Mouse (Mus musculus) activated CD4-positive, CD25-positive, alpha-beta regulatory T cell, adult 4 months (primary cell): Measurements from ENCODE around the gene Polr2h. TPM values are rescaled to one million over a fixed set of nuclear protein-coding genes. Genes with fewer than 3 reads are reported as not detected.

Experiments
- ATAC-seq: one replicate; pipeline ENCODE4 v1.8.0; 2017
- polyA plus RNA-seq, 2 experiments: library from polyadenylated mRNA; unstranded; fragments of 100-300 nt; shearing (Covaris generic); gene quantifications; one replicate each; pipeline ENCODE4 v1.2.1; 2017

Polr2h gene
- polyA plus RNA-seq, 2 experiments from 2014 or later, result 72.6 to 80.2 TPM

DNA sequence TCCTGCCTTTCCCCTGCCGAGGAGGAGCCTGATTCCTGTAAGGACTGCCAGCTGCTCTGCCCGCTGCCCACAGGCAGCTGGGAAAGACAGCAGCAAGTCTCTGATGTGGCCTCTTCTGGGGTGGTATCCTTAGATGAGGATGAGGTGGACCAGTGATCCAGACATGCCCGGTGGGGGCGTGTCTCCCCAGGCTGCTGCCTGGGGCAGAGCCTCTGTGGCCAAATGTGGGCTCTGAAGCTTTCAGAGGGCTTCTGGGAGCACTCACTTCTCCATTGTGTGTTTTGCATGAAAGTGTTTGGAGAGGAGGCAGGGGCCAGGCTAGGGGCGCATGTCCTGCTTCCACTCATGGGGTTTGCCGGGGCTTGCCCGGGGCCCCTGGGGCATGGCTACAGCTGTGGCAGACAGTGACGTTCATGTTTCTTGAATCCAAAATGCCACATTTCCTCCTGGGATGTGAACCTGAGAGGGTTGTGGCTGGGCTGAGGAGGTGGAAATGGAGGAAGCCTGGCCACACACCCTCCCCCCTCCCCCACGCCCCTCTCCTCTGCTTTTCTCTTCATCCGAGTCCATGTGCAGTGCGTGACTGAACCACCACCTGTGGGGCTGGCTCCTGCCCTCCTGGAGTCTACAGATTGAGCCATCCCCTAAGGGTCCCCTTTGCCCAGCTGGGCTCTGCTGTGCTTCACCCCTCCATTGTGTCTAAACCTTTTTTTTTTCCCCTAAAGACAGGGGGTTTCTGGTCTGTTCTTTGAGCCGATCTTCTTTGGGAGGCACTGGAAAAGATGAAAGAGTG, 15.5 kb upstream of the Polr2h start:
- ATAC-seq, result no peak

DNA sequence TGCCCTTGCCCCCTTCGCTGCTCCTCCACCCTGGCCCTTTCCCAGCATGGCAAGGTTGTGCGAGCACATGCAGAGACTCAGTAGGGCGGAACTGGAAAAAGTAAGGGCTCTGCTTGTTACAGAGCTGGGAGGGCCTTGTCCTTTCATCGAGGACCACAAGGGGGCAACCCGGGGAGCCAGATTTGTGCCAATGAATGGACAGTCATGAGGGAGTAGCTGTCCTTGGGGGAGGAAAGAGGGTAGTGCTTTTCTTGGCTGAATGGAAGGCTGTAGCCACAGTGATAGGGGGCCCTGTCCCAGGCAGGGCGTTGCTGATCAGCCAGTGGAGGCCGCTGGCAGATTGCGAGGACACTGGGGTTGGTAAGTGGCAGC, 15.0 kb upstream of the Polr2h start:
- ATAC-seq, result no peak

DNA sequence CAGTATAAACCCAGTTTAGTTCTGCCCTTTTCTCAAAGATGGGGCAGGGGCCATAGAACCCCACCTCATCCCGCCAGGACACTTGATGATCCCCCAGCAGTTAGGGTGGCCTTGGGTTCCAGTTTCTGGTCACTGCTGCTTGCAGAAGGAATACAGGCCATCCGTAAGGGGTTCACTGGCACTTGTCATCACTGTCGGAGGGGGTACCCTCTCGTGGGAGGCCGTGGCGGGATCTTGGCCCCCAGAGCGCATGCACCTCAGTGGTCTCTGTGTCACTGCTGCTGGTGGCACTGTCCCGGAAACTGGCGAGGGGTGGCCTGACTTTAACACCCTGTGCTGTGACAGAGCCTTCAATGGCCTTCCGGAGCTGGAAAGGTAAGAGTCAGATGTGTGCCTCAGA, 14.4 kb upstream of the Polr2h start:
- ATAC-seq, result no peak

DNA sequence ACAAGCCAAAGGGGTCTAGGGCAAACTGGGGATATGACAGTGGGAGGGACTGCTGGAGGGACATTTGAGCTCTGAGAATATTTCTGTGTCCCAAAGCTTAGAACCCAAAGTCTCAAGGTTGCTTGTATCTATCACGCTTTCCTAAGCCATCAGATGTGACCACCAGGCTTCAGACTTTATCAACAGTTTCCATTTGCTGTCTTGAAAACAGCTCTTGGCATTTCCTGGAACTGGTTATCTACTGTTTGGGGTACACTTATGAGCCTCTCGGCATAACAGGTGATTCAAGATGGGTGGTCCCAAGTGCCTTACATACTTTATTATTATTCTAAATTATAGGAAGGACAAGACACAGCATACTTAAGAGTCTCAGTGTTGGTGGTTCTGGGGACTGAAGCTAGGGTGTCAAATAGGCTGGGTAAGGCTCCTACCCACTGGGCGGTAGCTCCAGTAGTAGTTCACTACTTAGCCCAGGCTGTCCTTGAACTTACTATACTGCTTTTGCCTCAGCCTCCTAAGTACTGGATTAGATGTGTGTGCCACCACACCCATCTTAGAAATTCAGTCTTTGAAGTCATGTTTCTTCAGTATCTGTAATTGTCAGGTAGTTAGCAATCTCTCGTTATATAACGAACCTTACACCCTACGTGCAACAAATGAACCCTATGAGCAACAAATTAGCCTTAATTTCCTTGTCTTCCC, 13.6 kb upstream of the Polr2h start:
- no peak for ATAC-seq

DNA sequence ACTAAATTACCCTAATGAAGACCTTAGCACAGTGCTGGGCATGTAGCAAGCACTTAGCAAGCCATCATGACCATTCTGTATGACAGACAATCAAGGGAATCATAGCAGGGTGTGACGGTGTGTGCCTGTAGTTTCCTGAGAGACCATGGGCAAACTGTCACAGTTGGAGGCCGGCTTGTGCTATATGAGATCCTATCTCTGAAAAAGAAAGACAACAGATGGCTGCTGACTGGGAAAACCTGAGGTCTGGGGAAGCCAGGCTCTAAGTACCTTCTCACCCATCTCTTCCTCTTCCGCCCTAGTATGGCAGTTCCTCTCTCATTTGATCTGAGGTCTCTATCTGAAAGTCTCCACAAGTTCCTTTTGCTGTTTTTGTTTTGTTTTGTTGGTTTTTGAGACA, 11.7 kb upstream of the Polr2h start:
- no peak for ATAC-seq

DNA sequence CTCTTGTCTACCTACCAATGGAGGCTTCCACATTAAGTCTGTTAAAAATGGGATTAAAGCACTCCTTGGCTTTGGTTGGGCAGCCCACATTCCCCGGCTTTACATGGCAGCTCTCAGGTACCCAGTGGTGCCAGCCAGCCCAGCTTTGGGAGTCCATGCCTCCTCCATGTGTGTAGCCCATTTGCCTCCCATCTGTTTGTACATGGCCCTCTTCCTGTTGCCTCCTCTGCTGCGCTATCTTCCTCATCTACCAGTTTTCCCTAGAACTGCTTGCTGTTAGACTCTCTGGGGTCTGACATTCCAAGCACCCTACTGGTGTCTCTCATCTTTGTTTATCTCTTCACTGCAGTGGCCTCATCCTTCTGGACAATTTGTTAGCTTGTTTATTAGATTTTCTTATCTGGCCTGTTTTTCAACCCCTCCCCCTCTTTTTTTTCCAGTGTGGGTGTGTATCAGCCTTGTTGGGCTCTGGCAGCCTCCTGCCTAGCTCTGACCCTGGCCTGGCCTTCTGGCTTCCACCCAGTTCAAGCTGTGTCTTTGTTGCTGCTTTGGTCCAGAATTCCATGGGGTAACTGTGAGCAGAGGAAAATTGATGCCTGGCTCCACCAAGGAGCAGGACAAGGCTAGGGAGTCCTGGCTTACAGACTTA, 10.9 kb upstream of the Polr2h start:
- no peak for ATAC-seq

DNA sequence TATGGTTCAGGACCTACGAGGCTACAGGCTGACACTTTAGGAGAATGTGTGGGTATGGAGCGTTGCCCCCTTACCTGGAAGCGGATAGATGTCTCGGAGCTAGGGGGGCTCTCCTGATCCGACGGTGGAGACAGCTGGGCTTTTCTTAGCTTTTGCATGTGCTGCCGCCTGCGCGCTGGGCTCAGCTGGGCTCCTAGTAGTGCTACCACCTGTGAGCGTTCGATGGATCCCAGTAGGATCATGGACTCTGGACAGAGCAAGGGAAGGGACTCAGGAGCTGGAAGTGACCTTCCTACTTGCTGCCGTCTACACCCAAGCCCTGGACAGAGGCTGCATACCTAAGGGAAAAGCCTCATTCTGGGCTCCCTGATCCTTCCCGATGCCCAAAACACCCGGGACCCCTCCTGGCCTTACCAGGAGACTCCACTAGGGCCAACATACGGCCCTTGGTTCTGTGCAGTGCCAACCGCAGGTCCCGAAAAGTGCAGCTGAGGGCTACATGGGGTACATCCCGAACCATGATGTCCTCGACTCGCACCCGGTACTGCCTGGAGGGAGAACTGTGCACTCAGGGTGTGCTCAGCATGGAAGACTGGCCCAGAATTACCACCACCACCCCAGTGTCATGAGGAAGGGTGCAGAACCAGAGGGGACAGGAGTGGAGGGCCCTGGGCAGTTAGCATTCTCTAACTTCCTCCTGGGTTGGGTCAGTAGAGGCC, 9.1 kb upstream of the Polr2h start:
- ATAC-seq, result no peak

DNA sequence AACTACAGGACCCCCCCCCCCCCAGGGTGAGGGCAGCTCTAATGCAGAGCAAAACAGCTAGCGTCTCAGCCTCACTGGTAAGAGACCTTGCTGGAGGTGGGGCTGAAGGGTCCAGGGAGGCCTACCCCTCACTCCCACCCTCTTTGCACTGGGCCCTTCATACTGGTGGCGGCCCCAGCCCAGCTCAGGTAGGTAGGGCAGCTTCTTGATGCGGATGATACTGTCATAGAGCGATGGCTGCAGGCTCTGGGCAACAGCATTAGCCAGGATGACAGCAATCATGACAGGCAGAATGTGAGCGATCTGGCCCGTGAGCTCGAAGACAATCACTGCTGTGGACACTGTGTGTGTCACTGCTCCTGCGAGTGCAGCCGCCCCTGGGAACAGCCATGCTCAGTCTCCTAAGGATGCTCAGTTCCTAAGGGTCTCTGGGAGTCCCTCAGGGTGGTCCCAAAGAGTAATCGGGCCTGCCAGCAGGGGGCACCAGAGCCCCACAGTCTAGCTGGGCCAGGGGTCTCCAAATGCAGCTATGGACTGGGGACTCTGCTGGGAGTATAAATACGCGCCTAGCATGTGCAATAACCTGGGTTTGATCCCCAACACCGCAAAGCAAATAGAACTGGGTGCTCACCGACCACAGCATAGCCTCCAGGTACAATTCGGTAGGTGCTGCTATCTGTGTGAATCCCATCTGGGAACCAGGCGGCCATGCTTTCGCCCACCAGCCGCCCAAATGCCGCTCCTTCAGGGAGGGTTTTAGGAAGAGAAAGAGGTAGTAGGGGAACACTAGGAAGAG, 8.3 kb upstream of the Polr2h start:
- ATAC-seq, result no peak

DNA sequence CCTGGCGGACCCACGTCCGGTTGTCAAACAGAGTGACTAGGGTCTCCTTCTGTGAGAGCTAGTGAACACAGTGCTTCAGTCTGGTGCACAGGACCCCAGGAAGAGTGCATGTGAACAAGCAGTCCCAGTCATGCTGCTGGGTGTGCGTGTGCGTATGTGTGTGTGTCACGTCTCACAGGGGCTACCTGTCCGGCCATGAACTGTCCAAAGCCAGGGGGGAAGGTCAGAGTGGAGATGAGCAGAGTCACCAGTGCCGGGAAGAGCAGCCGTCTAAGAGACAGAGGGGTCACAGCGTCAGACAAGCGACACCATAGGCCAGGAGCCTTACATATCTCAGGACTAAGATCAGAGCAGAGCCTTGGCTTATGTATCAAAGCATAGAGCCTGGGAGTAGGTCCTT, 7.1 kb upstream of the Polr2h start:
- no peak for ATAC-seq

DNA sequence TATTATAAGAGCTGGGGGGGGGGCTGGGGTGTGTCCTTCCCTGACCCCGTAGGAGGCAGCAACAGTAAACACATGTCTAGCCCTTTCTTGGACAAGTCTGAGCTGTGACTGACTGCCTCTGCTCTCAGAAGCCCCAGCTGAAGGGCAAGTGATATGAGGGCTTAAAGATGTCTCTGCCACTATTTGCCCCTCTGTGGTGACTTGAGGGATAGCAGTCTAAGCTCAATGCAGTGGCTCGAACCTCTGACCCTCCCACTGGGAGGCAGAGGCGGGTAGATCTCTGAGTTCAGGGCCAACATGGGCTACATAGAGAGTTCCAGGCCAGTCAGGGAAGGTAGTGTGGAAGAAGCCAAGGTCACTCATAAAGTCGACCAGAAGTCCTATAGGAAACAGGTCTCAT, 6.7 kb upstream of the Polr2h start:
- ATAC-seq, result no peak

DNA sequence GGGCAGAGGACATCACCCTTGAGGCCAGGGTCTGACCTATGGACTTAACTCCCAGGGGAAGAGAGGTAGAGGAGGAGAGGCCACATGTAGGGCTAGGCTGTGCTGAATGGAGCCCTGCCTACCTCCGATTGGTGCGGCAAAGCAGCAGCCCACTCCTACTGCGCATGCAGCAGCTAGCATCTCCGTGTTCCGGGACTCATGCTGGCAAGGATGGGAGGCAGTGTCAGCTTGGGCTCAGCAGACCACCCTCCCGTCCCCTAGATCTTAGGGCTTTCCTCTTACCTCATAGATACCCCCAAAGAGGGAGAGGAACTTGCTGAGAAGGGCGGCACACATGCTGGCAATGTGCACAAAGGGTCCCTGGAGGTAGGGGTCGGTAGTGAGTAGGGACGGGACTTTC, 5.3 kb upstream of the Polr2h start:
- ATAC-seq, result no peak

DNA sequence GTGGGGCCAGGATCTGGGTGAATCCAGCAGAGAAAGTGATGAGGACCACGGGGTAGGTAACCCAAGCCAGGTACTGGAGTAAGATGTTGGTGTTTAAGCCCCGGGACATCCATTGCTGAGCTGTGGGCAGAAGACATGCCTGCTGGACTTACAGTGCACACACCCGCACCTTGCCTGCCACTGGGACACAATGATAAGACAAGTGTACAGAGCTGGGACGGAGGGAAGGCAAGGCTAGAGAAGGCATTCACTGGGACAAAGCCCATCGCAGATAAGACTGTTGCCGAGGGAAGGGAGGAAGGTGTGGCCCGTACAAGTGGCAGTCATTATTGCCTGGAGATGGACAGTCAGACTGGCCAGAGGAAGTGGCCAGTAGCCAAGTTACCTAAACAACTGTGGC, 4.6 kb upstream of the Polr2h start:
- no peak for ATAC-seq

DNA sequence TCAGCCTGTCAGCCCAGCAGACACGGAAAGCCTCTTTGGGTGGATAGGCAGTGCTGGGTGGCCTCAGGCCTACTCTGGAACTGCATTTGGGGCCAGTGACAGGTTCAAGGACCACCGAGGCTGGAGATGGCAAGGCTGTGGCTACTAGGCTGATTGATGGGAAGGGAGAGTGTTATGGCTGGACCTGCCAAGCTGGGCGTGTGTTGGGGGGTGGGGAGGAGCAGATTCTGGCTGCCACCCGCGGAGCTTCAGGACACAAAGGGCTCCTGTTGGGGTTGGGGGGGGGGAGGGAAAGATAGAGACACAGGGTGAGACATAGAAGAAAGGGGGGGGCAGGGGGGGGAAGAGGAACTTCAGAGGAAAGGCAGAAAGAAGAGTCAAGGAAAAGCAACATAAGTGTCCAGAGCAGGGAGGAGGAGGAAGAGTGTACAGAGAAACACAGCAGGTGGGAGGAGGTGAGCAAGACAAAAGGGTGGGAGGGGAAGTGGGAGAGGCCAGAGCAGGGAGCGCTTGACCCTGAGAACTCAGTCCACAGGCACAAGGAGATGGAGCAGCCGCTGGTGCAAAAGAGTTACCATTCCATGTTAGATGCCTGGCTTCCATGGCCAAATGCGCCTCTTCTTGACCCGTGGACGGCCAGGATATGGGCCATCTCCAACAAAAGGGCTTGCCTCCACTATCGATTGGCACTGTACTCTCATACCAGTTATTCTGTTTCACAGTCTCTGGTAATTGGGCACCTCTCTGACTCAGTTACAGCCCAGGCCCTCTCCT, 3.0 kb upstream of the Polr2h start:
- ATAC-seq, result no peak

DNA sequence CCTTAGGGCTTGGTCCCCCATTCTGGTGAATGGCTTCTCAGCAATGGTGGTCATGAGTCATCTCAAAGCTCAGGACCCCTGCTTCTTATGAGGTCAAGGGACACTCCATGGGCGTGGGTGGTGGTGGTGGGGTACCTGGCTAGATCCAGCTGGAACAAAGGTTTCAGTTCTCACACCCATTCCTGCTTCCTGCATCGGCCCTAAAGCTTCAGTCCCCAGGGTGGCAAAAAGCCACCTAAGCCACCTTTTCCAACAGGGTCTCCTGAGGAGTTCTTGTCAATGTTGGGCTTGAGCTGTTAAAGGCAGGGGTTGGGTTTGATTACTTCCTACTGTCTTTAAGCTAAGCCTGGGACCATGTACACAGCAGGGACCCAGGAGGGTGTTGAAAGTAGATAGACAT, 2.3 kb upstream of the Polr2h start:
- no peak for ATAC-seq

DNA sequence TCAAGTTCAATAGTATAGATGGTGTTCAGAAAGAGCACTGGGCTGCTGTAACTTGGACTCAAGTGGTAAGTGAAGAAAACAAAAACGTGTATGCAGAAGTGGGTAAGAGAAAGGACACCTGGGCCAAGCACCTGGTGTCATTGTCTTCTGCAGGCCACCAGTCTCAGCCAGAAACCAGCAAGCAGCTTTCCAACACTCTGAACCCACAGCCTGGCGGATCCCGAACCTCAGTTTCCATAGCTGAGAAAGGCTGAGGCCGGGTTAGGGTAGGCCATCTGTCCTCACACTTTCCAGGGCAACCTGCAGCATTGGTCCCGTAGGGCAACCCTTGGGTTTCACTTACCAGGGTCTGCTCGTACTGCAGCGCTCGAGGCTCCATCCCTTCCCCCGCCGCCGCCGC, 1.9 kb upstream of the Polr2h start:
- ATAC-seq, result no peak

DNA sequence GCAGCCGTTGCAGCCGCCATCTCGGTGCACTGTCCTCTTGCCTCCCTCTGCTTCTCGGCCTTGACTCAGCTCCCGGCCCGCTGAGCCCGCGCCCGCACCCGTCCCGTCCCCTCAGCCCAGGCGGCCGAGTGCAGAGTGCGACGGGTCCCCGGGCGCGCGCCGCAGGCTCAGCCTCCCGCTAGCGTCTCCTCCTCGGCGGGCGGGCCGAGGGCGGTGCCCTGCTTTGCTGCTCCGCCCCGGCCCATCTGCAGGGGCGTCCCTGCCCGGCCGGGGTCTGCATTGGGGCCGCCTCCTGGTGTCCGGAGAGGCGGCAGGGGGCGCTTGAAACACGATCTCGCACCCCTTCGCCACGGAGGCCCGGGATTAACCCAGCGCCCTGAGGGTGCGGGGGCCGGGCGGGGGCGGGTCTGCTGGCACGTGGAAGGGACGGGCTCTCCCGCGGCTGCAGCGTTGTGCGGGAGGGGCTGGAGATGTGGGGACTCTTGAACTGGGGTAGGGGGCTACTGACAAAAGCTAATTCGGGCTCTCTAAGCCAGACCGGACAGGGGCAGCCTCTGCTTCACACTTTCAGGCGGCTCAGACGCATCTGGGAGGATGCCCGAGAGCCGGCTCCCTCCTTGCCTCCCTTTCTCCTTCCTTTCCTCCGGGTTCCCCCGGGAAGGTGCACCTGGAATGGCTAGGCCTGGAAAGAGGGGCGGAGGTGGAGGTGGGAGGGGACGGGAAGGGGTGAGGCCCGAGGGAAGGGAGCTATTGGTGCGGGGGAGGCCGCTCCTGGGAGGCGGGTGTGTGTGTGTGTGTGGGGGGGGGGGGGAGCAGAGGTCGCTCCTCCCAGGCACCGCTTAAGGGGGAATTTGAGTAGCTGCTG, 1.3 kb upstream of the Polr2h start:
- ATAC-seq, result peak; percentile 21

DNA sequence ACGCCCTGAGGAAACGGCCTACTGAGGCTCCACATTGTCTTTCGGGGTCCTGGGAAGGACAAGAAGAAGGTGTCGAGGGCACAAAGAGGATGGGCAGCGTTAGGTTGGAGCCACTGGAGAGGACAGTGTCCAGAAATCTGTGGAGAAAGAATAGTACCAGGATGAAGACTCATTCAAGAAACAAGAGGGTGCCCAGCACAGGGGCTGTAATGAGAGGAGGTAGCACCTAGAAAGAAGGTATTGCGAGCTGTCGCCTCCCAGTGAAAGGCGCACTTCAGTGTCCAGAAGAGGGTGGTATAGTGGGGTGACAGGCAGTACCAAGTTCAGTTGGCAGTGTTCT, 654 bp upstream of the Polr2h start:
- no peak for ATAC-seq

DNA sequence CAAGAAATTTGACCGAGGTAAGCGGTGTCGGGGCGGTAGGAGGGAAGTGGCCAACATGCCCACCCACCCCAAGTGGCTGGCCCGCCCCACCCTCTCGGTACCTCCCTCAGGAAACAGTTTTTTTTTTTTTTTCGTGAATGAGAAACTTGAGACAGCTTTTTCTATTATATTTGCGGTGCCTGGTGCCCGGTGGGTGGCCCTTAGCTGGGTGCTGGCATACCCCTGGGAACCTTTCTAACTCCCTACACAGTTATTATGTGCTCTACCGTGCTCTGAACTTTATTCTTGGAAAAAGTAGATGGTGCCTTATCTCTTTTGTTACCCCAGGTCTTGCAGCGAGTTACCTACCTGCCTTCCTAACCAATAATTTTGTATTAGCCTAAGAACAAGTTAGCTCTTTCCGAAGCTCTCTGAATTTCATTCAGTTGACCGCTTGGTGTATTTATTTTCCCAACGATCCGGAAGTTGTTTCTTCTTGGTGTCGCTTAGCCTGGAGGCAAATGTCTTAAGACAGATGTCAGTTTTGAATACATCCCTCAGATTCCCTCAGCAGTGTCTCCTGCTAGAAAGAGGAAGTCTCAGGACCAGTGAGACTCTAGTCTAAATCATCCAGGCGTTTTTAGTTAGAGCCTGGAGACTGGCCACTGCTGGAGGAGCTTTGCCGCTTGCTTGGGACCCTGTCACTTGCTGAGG, 659 bp downstream of the Polr2h start:
- no peak for ATAC-seq

DNA sequence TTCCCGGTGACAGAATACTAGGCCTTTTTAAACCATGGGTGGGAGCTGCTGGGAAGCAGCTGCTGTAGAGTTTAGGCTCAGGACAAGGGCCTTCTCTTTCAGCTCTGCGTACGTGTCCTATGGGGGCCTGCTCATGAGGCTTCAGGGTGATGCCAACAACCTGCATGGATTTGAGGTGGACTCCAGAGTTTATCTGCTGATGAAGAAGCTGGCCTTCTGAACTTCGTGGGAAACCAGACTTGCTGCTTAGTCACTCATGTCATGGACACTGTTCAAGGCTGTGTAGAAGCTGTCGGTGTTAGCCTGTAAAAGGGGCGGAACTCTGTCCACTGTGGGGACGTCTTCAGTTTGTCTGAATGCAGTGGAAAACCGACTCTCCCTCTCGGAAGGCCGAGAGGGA, 4.3 kb downstream of the Polr2h start:
- no peak for ATAC-seq

DNA sequence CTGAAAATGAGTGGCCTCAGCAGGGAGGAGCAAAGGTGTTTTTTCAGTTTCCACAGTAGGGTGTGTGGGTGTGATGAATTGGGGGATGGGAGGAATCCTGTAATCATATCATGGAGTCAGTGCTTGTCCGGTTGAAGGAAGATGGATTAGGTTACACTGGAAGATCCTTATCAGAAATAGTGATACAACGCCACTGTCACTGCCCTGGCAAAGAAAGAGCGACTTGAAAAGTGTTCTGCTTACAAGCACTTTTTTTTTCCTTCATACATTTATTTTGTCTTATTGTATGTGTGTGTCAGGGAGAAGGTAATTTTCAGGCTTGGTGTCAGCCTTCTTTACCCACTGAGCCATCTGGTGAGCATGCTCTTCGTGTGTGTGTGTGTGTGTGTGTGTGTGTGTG, 5.3 kb downstream of the Polr2h start:
- no peak for ATAC-seq
